Mouse (Mus musculus) gastrocnemius, adult 18-20 months (tissue): ENCODE results near the gene 1700011L22Rik. TPM values are rescaled to one million over a fixed set of nuclear protein-coding genes. Genes with fewer than 3 reads are reported as not detected.
A peak's percentile ranks its signal among the peaks of the same experiment; 100 is the strongest.

Experiments
- DNase-seq: peaks from one replicate; pipeline ENCODE4 v3.0.0; 2021; ENCODE audit warnings: low spot score
- total RNA-seq, 2 experiments: library from RNA; stranded (reverse); gene quantifications; 2 replicates each; pipeline ENCODE4 v1.2.3; 2021

The 1700011L22Rik gene
- total RNA-seq, 2 experiments from 2014 or later: not detected

DNA sequence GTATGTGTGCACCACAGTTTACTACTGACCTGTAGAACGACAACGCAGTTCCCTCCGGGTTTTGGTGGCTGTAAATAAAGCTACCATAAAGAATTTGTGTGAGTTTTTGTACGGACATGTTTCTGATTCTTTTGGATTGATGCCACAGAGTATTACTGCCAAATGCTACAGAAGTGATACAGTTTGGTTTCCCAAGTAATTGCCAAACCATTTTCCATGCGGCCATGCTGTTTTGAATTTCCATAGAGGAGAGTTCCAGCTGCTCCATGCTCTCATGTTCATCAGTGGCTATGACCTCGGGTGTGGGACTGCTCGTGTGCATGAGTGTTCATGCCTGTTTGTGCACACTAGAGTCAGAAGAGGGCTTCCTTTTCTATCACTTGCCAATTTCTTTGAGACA is 8.4 kb downstream of the 1700011L22Rik start:
- DNase-seq: no peak

DNA sequence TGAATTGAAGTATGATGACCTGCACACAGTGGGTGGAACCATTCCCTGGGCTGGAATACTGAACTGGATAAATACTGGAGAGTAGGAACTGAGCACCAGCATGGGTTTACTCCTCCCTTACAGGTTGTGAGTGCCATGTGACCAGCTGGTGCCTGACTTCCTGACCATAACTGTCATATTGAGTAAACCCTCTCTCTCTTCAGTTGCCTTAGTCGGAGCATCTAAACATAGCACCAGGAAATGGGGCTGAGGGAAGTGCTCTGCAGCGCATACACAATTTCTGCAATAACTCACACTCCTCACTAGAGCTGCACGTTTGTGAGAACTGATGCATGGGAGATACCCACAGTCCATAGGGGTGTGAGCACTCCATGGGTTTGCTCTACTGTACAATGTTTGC is 9.1 kb downstream of the 1700011L22Rik start:
- DNase-seq: no peak

DNA sequence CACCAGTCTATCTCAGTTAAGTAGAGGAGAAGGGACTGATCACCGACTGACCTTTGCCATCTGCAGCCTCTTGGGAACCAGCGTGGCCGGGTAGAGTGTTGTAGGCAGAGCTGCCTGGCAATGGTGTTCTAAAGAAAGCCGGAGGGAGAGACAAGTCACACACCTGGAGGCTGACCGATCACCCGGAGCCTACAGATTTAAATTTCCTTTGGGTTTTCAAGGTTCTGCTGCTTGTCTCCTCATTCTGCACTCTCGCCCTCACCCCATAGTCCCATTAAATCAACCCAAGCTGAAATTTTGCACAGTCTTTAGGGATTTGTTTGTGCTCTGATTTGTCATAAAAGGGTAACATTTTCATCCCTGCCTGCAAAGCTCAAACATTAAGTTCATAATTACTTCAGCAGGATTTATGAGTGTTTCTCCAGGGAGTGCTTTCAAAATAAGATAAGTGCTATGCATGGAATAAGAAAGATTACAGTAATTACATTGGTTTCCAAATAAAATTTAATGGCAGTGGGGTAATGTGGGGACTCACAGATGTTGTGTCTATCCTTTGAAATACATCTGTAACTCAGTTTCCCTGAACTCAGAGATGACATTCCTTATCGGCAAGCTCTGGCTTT is 19.0 kb downstream of the 1700011L22Rik start:
- no peak for DNase-seq

DNA sequence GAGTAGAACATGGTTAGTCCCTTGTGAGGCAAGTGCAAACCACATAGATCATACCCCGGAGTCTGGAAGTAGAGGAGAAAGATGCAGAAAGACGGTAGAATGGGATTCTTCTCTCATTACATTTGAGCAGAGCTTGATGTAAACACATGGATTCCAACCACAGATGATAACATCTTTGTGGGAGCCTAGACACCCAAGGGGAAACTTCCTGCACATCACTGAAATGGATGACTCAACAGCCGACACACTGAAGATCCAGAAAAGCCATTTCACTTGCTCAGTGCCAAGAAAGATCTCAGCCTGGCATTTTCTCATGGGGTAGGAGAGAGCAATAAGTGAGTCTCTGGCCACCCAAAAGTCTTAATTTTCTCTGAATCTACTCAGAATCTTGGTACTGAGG is 20.5 kb downstream of the 1700011L22Rik start:
- DNase-seq: no peak

DNA sequence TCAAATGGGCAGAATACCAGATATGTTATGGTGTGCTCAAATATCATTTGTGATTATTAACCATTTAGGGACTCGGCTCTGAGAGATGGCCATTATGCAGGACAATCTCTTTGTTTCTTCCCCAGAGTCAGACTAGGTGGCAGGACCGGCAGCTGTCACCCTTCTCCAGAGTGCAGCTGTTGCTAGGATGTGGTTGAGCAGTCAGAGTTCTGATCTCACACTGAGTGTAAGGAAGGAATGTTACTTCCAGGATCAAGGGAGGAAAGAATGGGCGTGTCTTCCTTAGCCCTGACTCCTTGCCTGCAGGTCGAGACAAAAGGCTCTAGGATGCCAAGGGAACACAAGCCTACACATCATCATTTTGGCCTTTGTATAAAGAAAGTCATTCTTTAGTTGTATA is 21.2 kb downstream of the 1700011L22Rik start:
- DNase-seq: no peak

DNA sequence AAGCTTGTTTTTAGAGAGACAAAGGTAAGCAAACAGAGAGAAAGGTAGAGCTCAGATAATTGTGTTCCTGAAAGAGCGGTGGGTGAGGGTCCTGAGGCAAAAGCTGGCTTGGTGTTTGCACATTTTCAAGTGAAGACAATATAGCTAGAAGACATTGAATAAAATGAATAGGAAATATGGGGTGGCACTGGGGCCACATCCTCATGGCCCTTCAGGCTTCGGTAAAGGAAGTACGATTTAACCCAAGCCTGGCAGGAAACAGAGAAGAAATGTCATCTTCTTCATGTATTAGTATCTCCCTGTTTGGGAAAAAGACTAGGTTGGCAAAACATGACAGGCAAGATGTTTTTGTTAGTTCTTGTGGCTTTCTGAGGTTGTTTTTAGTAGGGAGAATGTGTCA is 22.3 kb downstream of the 1700011L22Rik start:
- DNase-seq: no peak

DNA sequence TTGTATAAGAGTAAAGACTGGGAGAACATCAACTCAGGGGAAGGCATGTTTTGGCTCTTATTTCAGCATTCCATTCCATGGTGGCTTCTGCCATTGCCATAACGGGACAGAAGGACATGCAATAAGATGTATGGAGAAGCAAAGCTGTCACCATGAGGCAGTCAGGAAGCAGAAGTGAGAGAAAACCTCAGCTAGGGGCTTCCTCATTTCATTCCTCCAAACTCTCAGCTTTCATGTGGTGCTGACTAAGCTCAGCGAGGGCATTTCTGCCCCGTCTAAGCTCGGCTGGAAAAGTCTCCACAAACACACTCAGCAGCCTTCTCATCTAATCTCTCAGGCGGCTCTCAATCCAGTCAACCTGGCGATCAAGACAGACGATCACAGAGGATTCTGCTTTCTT is 22.8 kb downstream of the 1700011L22Rik start:
- peak; percentile 4 for DNase-seq

DNA sequence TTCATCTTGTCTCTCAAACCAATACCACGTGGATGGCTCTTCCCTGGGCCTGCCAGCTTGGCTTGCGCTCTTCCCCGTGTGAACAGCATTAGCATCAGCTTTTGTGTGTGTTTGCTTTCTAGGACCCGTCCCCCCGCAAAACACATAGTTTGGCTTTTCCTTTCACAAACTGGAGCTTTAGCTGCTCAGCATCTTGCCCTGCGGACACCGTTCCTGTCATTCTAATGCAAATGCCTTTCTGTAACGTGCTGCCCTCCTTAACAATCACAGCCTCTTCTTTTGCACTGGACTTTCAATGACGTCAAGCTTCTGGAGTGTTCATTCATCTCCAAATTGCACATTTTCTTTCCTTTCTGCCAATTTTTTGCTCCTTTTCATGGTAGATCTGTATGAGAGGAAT is 24.0 kb downstream of the 1700011L22Rik start:
- DNase-seq: no peak

DNA sequence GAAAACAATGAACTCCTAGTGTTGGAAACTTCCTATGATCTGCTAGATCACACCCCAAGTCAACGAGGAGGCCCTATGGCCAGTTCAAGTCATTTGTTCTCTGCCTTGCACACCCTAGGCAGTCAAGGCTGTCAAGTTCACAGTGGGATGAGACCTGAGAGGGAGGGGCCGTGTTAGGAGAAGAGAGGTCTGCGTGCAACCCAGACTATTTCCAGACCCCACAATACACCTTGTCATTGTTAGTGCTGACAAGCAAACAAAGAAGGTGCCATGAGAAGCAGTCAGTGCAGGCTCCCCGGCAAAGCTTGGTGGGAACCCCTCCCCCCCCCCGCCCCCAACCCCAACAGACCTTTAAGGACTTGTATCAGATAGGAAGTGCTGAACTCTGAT is 25.6 kb downstream of the 1700011L22Rik start:
- no peak for DNase-seq

DNA sequence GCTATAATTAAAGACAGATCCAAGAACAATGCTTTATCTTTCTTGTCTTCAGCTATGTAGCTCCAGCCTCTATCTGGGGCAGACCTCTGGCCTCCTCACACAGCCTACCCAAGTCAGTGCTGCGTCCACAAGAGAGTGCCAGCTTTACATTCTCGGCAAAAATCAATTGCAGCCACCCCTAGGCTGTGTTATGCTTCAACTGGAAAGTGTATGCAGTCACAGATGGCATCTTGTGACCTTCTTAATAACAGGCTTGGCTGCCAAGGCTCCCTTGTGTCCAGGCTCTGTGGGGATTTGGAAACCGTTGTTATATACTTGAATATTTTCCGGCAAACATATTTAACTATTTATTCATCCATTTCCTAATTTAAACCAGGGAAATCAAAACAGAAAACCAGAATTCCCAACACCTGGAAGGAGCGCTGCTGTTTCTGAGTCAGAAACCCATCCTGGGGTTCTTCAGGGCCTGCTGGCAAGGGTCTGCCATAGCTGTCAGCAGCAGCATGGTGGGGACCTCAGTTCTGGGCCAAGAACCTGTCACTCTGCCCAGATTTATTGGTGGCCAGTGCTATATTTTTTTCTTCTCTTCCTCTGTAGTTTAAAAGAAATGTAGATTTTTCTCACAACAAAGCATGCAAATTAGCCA is 26.1 kb downstream of the 1700011L22Rik start:
- DNase-seq: no peak

DNA sequence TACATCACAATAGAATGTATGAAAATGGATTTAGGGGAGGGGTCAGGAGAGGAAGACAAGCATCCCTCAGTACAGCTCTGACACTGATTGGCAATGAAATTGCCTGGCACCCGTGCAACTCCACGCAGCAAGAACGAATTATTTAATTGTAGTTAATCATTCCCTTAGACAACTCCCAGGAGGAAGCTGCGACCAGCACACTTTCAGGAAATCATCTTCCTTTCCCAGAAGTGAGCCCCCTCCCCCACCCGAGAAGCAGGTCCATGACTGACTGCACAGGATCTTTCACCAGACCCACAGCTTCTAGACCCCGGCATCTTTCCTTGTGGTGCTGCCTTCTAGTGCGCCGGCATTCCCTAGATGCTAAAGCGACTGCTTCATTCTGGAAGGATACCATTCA is 36.7 kb downstream of the 1700011L22Rik start:
- DNase-seq: no peak

DNA sequence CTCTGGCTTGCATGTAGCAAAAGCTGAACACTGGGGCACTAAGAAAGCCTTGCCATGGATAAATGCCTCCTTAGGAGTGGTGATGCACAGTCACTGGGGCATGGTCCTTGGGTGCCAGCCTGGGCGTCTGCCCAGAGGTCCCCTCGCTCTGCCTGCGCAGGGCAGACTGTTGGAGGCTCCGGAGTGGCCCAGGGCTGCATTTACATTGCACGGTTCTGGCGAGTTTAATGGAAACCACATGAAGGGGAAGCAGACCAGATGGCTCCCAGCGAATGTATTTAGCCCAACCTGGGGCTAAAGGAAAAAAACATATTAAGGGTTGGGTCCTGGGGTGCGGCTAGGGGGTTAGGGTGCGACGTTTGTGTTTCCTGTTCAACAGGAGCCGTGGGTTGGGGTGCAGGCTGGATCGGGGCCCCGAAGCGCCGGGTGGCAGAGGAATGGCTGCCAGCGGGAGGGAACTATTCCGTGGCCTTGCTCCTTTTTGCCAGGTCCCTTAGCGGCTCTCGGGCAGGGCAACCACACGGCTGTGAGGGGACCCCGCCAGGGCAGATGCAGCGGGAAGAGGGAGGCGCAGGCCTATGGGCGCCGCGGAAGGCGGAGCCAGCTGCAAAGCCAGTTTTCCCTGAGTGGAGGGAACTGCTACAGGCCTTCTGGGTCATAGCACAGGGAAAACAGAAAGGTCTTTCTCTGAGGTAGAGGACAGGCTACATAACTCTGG is 38.6 kb downstream of the 1700011L22Rik start:
- DNase-seq: peak; percentile 17

DNA sequence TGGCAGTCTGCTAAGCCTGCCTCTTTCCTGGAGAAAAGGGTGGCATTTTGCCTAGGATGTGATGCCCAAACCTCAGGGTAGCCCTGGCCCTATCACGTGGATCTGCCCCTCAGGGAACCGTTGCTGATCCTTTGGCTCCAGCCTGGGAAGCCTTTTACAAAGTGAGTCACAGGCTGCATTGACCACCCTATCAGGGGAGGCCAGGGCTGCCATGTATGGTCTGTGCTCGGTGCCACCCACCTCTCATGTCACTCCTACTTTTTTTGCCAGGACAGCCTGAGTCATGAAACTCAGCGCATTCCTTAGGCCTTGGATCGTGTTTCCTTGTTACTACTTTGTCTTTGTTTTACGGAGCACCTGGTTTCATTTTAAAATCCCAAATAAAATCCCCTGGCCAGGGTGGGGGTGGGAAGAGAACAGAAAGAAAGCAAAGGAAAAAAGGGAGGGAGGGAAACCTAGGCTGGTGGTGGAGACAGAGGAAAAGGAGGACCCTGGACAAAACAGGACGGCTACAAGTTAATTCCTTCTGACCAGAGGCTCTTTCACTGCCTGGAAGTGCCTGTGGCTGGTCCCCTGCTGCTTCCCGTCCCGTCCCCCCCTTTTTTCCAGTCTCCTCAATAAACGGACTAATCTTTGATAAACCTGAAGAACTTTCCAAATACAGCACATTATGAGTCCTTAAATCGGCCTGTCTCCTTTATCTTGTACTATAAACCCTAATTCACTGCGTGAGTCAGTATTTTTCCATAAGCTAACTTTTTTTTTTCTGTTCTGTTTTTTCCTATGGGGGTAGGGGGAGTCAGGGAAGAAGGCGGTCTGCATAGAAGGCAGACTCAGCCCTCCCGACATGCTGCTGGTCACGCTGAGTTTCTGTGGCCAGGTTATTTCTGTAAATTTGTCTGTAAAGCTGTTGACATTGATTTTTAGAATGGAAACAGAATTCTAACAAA is 39.4 kb downstream of the 1700011L22Rik start:
- peak; percentile 7 for DNase-seq

DNA sequence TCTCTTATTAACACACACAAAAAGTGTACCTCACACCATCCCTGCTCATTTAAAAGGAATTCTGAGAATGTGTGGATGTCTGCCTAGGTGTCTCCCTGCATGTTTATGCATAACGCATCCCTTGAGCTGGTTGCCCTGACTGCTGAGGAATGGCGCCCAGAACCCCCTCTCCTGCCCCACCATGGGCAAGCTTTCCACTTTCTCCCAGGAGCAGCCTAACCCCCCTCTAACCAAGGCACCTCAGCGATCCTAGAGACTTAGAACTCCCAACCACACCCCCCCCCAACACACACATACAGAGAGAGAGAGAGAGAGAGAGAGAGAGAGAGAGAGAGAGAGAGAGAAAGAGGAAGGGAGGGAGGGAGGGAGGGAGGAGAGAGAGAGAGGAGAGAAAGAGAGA is 40.2 kb downstream of the 1700011L22Rik start:
- no peak for DNase-seq

DNA sequence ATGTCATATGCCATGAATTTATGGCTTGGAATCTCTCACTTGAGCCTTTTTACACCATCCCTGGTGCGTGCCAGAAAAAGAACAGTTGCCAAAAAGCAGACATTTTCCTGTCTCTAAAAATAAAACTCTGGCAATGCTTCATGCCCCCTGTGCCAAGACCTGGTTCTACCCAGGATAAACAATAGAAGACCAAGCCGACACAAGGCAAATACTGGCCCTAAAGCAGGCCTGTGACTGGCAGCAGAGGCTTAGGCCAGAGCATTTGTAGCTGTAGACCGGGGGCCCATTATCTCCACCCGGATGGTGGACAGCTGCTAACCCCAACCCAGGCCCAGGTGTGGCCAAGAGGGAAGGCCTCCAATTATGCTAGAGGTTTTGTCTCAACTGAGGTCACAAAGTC is 41.5 kb downstream of the 1700011L22Rik start:
- DNase-seq: peak; percentile 16

DNA sequence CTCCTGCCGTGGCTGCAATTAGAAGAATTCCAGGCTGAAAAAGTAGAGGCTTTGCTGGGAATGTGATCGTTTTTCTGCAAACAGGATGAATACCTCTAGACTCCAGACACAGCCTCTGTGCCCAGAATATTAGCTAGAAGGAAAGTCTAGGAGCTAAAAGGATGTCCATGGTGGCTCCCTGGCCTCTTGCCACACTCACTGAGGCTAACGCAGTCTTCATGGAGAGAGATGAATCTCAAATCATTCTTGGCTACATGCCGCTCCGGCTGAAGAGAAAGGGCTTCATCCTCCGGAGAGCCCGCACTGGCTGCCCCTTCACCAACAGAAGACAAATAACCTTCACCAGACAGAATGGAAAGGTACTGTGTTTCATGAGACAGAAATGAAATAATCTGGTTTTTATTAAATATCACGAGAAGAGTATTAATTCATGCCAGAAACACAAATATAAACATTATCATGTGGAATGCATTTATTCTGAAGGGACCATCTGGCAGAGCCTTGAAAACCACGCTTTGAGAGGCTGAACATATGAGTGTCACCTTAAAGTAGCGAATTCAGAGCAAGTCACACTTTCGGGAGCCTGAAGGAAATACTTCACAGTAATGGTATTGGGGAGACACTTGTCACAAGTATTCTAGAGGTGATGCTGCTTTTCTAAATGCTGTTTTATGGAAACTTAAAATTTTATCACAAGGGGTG is 46.8 kb downstream of the 1700011L22Rik start:
- no peak for DNase-seq

DNA sequence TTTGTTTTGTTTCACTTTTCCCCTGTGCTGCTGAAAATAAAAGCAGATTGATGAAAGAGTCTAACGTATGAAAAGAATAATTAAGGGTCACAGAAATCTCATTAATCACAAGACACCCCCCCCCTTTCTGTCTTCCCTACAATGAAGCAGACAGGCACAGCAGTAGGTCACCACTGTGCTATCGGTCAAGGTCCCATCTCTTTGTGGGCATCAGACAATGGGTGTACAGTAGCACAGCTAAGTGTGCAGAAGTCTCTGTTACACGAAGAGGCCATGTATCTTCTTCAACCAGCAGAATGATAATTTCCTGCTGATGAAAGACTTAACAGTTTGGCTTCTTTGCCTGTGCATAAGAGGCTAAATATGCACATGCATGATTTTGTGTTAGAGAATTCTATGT is 49.7 kb downstream of the 1700011L22Rik start:
- DNase-seq: no peak

DNA sequence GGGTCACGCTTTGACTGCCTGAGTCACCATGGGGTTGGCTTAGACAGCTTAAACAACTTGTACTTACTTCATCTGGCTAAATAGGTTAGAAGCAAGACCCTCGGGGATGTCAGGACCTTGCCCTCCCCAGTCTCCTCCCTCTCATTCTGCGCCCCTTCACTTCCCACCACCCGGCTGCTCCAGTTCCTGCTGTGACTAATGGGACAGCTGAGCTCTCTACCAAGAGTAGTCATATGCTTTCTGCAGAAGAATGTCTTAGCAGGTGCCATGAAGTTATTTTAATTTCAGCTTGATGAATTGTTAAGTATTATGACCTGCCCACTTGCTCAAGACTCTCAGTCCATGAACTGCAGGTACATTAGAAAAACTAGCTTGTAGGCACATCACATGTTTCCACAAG is 51.9 kb downstream of the 1700011L22Rik start:
- DNase-seq: no peak

DNA sequence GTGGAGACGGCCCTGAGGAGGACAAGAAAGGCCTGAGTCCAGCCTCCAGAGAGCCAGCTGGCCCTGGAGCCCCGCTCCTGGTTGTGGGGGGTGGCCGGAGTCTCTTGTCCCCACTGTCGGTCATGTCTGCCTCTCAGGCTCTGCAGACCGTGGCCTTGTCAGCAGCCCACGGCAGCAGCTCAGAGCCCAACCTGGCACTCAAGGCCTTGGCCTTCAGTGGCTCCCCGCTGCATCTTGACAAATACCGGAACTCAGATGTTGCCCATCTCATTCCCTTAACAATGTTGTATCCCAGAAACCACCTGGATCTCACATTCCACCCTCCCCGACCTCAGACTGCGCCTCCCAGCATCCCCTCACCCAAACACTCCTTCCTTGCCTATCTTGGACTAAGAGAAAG is 58.3 kb downstream of the 1700011L22Rik start:
- no peak for DNase-seq

DNA sequence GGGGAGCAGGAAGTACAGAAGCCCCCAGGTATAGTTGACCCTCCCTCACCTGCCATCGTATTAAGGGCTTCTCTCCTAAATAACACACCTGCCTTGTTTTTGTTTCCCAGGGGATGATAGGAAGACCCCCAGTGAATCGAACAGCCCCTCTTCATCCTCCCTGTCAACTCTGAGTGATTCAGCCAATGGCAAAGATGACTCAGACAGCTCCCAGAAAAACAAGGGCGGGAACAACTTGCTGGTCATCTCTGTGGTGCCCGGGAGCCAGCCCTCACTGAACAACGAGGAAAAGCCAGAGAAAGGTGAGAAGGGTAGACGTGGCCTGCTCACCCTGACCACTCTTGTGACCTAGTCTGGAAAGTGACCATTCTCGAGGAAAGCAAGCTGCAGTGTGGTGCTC is 62.9 kb downstream of the 1700011L22Rik start:
- no peak for DNase-seq

DNA sequence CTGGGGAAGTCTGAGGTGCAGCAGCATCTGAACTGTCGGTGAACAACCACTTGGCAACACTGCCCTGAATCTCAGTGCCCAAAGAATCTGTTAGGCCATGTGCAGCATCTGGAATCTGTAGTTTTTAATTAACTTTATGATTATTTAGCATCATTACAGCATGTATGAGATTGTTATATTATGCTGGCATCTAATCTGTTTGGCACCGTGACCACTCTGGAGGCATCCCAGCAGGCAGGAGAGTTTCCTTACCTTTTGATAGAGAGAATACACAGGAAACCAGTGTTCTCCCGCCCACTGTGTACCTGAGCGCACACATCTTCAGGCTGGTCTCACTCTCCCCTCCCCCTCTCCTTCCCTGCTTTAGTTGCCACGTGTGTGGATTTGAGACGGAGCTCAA is 68.7 kb downstream of the 1700011L22Rik start:
- DNase-seq: no peak
